Mouse (Mus musculus): ENCODE measurements around the gene Rbm4b. TPM values are rescaled to one million over a fixed set of nuclear protein-coding genes. Genes with fewer than 3 reads are reported as not detected.

Gene Rbm4b
- total and polyA plus RNA-seq, 3 experiments = 7.0 to 11.1 TPM; not detected in 1

GRCm38 (mm10) chr19:4716756-4717155, 39.5 kb upstream of the Rbm4b start:
- no peaks in the 10 kb centered on the region for H3K27me3 ChIP-seq (ENCODE audit: control insufficient read depth in 1 of 2, insufficient read depth in 2 of 2, low read length in 2 of 2)
- DNase-seq (ENCODE audit: low read depth, low spot score) = no peak
- peaks cover 0 to 3% of the 10 kb centered on the region in 2 experiments; a peak in 2 of 4 replicates for H3K36me3 ChIP-seq (ENCODE audit: control insufficient read depth in 1 of 2, insufficient read depth in 2 of 2, low read length in 2 of 2)
- H3K9ac ChIP-seq (ENCODE audit: control insufficient read depth, low read depth, low read length, poor library complexity, severe bottlenecking) = no peak overlapping the region
- no peaks in the 10 kb centered on the region for H3K79me2 ChIP-seq (ENCODE audit: control insufficient read depth, insufficient read depth, low read length, poor library complexity)
- H3K27ac ChIP-seq (ENCODE audit: control insufficient read depth, low read depth, low read length) = no peak overlapping the region
- no peak for TF ChIP-seq JUND (IDR thresholded peaks at IDR 0.05; ENCODE audit: low read depth, low read length)
- H3K4me3 ChIP-seq (ENCODE audit: control insufficient read depth in 1 of 2, insufficient read depth in 1 of 2, low read depth in 2 of 2, low read length in 2 of 2) = no peak overlapping the region
- peaks cover 0 to 13% of the 10 kb centered on the region in 2 experiments; a peak in 2 of 4 replicates for H3K4me1 ChIP-seq (ENCODE audit: control insufficient read depth in 1 of 2, insufficient read depth in 2 of 2, low read length in 2 of 2)
- no peaks in the 10 kb centered on the region for H3K9me3 ChIP-seq (replicated peaks; ENCODE audit: insufficient read depth, low read length)

GRCm38 (mm10) chr19:4717281-4717680, 39.0 kb upstream of the Rbm4b start:
- TF ChIP-seq TCF12 (IDR thresholded peaks at IDR 0.05; ENCODE audit: low read depth, low read length) (no peak), EP300 (IDR thresholded peaks at IDR 0.05; ENCODE audit: low read depth in 1 of 2, low read length in 2 of 2) (no peak), ZC3H11A (IDR thresholded peaks at IDR 0.05; ENCODE audit: low read depth, low read length) (no peak), ZNF384 (IDR thresholded peaks at IDR 0.05; ENCODE audit: low read depth, low read length) (no peak), USF2 (IDR thresholded peaks at IDR 0.05; ENCODE audit: borderline replicate concordance in 1 of 2, insufficient read depth in 1 of 2, low read depth in 1 of 2, low read length in 2 of 2) (no peak), SMC3 (IDR thresholded peaks at IDR 0.05; ENCODE audit: low read depth, low read length) (no peak), JUND (IDR thresholded peaks at IDR 0.05; ENCODE audit: low read depth, low read length) (no peak), ZMIZ1 (IDR thresholded peaks at IDR 0.05; ENCODE audit: low read depth, low read length) (no peak), MXI1 (IDR thresholded peaks at IDR 0.05; ENCODE audit: low read depth, low read length) (no peak), TAL1 (IDR thresholded peaks at IDR 0.05; ENCODE audit: low read length) (no peak), GABPA (IDR thresholded peaks at IDR 0.05; ENCODE audit: low read depth, low read length) (no peak), POLR2AphosphoS2 (IDR thresholded peaks at IDR 0.05; ENCODE audit: low read length) (no peak), MYB (IDR thresholded peaks at IDR 0.05; ENCODE audit: low read depth, low read length) (no peak), MYC (IDR thresholded peaks at IDR 0.05; ENCODE audit: low read depth, low read length) (no peak), CHD2 (IDR thresholded peaks at IDR 0.05; ENCODE audit: low read length) (no peak), ZKSCAN1 (IDR thresholded peaks at IDR 0.05; ENCODE audit: low read depth, low read length) (no peak), ETS1 (IDR thresholded peaks at IDR 0.05; ENCODE audit: low read depth, low read length) (no peak), TBP (IDR thresholded peaks at IDR 0.05; ENCODE audit: low read depth, low read length) (no peak), UBTF (IDR thresholded peaks at IDR 0.05; ENCODE audit: borderline replicate concordance, insufficient read depth, low read depth, low read length) (no peak), POLR2AphosphoS5 (IDR thresholded peaks at IDR 0.05; ENCODE audit: borderline replicate concordance, low read depth, low read length) (no peak)
- H3K4me1 ChIP-seq (ENCODE audit: control insufficient read depth in 1 of 2, insufficient read depth in 2 of 2, low read length in 2 of 2) = peaks cover 0 to 13% of the 10 kb centered on the region in 2 experiments; a peak in 2 of 4 replicates
- H3K36me3 ChIP-seq (ENCODE audit: control insufficient read depth in 1 of 2, insufficient read depth in 2 of 2, low read length in 2 of 2) = peaks cover 0 to 3% of the 10 kb centered on the region in 2 experiments; a peak in 2 of 4 replicates
- no peak overlapping the region for H3K27ac ChIP-seq (ENCODE audit: control insufficient read depth, low read depth, low read length)
- no peaks in the 10 kb centered on the region for H3K9me3 ChIP-seq (replicated peaks; ENCODE audit: insufficient read depth, low read length)
- no peaks in the 10 kb centered on the region for H3K79me2 ChIP-seq (ENCODE audit: control insufficient read depth, insufficient read depth, low read length, poor library complexity)
- H3K9ac ChIP-seq (ENCODE audit: control insufficient read depth, low read depth, low read length, poor library complexity, severe bottlenecking) = no peak overlapping the region
- H3K27me3 ChIP-seq (ENCODE audit: control insufficient read depth in 1 of 2, insufficient read depth in 2 of 2, low read length in 2 of 2) = no peaks in the 10 kb centered on the region
- no peak for DNase-seq (ENCODE audit: low read depth, low spot score)
- no peak overlapping the region for H3K4me3 ChIP-seq (ENCODE audit: control insufficient read depth in 1 of 2, insufficient read depth in 1 of 2, low read depth in 2 of 2, low read length in 2 of 2)
